8 mouse cellular contexts compared by ENCODE assay signal in genomic region chr15:80798367-80799073, GRCm38 (mm10).
DNase-seq lines count a peak whose midpoint lies in the region; ATAC-seq lines count a peak whose summit lies in the region.

No protein-coding gene starts in this region.

- H3K27ac ChIP-seq in forebrain, embryonic 14.5 days (ENCODE audit: low read depth, low read length) = peak overlapping the region; percentile 94
- peak overlapping the region; percentile 90 for H3K27ac ChIP-seq in neural tube, embryonic 15.5 days (replicated peaks)

- no peaks in the 10 kb centered on the region for H3K36me3 ChIP-seq in forebrain, embryonic 14.5 days (ENCODE audit: control insufficient read depth, insufficient read depth, low read length)
- H3K36me3 ChIP-seq in neural tube, embryonic 15.5 days = no peaks in the 10 kb centered on the region

- H3K9me3 ChIP-seq in forebrain, embryonic 14.5 days (replicated peaks; ENCODE audit: control insufficient read depth, low read length) = no peaks in the 10 kb centered on the region
- no peaks in the 10 kb centered on the region for H3K9me3 ChIP-seq in neural tube, embryonic 15.5 days (replicated peaks)

- H3K27me3 ChIP-seq in forebrain, embryonic 14.5 days (replicated peaks; ENCODE audit: control insufficient read depth, insufficient read depth, low read length) = no peaks in the 10 kb centered on the region
- no peaks in the 10 kb centered on the region for H3K27me3 ChIP-seq in neural tube, embryonic 15.5 days (replicated peaks)

- peak; percentile 99 for DNase-seq in ES-CJ7 (ENCODE audit: low read depth, low spot score)
- peak; percentile 83 for DNase-seq in cerebellum, adult 11 months
- peak; percentile 100 for DNase-seq in forebrain, embryonic 14.5 days (ENCODE audit: low spot score)
- DNase-seq in heart, postnatal 14 days = peak; percentile 81 to 88
- peak; percentile 95 for DNase-seq in layer of hippocampus, adult 11-12 months (ENCODE audit: low spot score)
- DNase-seq in lung, adult 18-20 months = peak; percentile 92 to 95
- DNase-seq in testis, postnatal 14 days (ENCODE audit: low spot score) = peak; percentile 89

- H3K9ac ChIP-seq in forebrain, embryonic 14.5 days (ENCODE audit: low read length) = peak overlapping the region; percentile 74
- H3K9ac ChIP-seq in neural tube, embryonic 15.5 days (replicated peaks) = peak overlapping the region; percentile 67

- peak overlapping the region; percentile 48 for H3K4me3 ChIP-seq in forebrain, embryonic 14.5 days (ENCODE audit: low read depth, low read length)
- peak overlapping the region; percentile 55 for H3K4me3 ChIP-seq in neural tube, embryonic 15.5 days (replicated peaks)

- 0% methylated on average over 17 of the region's 17 CpGs for WGBS in forebrain, embryonic 14.5 days
- WGBS in neural tube, embryonic 15.5 days = under 1% methylated on average over 17 of the region's 17 CpGs

- H3K4me1 ChIP-seq in forebrain, embryonic 14.5 days (ENCODE audit: control insufficient read depth, insufficient read depth, low read length) = peaks cover 31% of the 10 kb centered on the region
- peaks cover 43% of the 10 kb centered on the region for H3K4me1 ChIP-seq in neural tube, embryonic 15.5 days

- intact Hi-C loops in heart, postnatal 14 days (cut with DNase I) = loop anchor here (2.0 to 5.0 kb wide), 2 partner anchors 88 to 536 kb away; partner anchors contain the start of genes Rps19bp1 and Tnrc6b

- peak; percentile 92 for ATAC-seq in forebrain, embryonic 14.5 days
- ATAC-seq in neural tube, embryonic 15.5 days (ENCODE audit: low FRiP score) = peak; percentile 91

- H3K4me2 ChIP-seq in forebrain, embryonic 14.5 days (ENCODE audit: low read length) = peak overlapping the region; percentile 63
- peak overlapping the region; percentile 80 for H3K4me2 ChIP-seq in neural tube, embryonic 15.5 days

Comparison
In these comparisons a context has a peak if more than half of its experiments do, and no peak if none do; other contexts are left out.
1. Peak in every context shown above with its lines: DNase-seq, ATAC-seq, H3K4me3 ChIP-seq and H3K27ac ChIP-seq.